ENCODE assay signal across 38 mouse cellular contexts in the genomic region with DNA sequence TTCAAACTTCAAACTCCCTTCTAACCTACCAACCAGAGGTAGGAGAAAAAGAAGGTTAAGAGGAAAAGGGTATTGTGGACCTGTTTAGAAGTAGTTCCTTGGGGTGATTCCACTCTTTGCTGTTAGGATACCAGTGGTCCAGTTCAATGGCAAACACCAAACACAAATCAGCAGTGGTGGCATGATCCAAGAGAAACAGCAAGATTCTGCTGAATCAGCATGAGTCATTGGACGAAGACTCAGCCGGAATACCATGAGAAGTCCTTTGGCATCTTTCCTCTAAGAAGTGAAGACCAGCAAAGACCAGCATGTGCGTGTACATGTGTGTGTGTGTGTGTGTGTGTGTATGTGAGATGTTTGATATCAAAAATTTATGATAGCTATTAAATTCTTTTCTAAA. TPM values are rescaled to one million over a fixed set of nuclear protein-coding genes. Genes with fewer than 3 reads are reported as not detected.
"Had no signal": no experiment of that assay in that cellular context is flagged by ENCODE, and none has a peak within 500 bp of the region (broad histone marks: within the 10 kb centered on the region; RNA-seq: fewer than 3 reads in every experiment).

No protein-coding gene starts in this region.

- DNase-seq: cerebellum, postnatal 14 days; cerebellum, postnatal 25 days; cerebellum, postnatal 36 days; embryo, embryonic 11 days; forebrain, postnatal 0 days; gastrocnemius, adult 2 months; gastrocnemius, postnatal 10 days; gastrocnemius, postnatal 14 days; gastrocnemius, postnatal 25 days; gastrocnemius, postnatal 36 days; heart, adult 11 months; heart, adult 18-20 months; heart, adult 2 months had no signal

- H3K9me3 ChIP-seq: embryonic facial prominence, embryonic 10.5 days; embryonic facial prominence, embryonic 12.5 days; embryonic facial prominence, embryonic 13.5 days; embryonic facial prominence, embryonic 15.5 days; forebrain, embryonic 10.5 days; forebrain, embryonic 12.5 days; forebrain, embryonic 13.5 days; forebrain, embryonic 15.5 days; heart, embryonic 10.5 days had no signal

- ATAC-seq: forebrain, embryonic 13.5 days; forebrain, embryonic 14.5 days; forebrain, embryonic 15.5 days; forebrain, embryonic 16.5 days; forebrain, postnatal 0 days had no signal

- H3K9ac ChIP-seq: embryonic facial prominence, embryonic 12.5 days; embryonic facial prominence, embryonic 13.5 days; embryonic facial prominence, embryonic 15.5 days; forebrain, embryonic 12.5 days; forebrain, embryonic 13.5 days; forebrain, embryonic 15.5 days; forebrain, postnatal 0 days had no signal

- H3K4me1 ChIP-seq: embryonic facial prominence, embryonic 10.5 days; embryonic facial prominence, embryonic 12.5 days; embryonic facial prominence, embryonic 13.5 days; embryonic facial prominence, embryonic 15.5 days; forebrain, embryonic 10.5 days; forebrain, embryonic 12.5 days; forebrain, embryonic 13.5 days; forebrain, embryonic 15.5 days; heart, embryonic 10.5 days had no signal

- H3K27ac ChIP-seq: embryonic facial prominence, embryonic 10.5 days; embryonic facial prominence, embryonic 12.5 days; embryonic facial prominence, embryonic 13.5 days; embryonic facial prominence, embryonic 15.5 days; forebrain, embryonic 10.5 days; forebrain, embryonic 12.5 days; forebrain, embryonic 13.5 days; forebrain, embryonic 15.5 days; gastrocnemius, adult 2 months; heart, adult 2 months; heart, embryonic 10.5 days had no signal

- H3K36me3 ChIP-seq: embryonic facial prominence, embryonic 10.5 days; embryonic facial prominence, embryonic 12.5 days; embryonic facial prominence, embryonic 13.5 days; embryonic facial prominence, embryonic 15.5 days; forebrain, embryonic 10.5 days; forebrain, embryonic 12.5 days; forebrain, embryonic 15.5 days; heart, embryonic 10.5 days had no signal

- H3K4me2 ChIP-seq: embryonic facial prominence, embryonic 12.5 days; embryonic facial prominence, embryonic 13.5 days; embryonic facial prominence, embryonic 15.5 days; forebrain, embryonic 12.5 days; forebrain, embryonic 13.5 days; forebrain, embryonic 15.5 days; heart, embryonic 11.5 days had no signal

- H3K4me3 ChIP-seq: embryonic facial prominence, embryonic 10.5 days; embryonic facial prominence, embryonic 12.5 days; embryonic facial prominence, embryonic 13.5 days; embryonic facial prominence, embryonic 15.5 days; erythroblast, embryonic 14.5 days; forebrain, embryonic 10.5 days; forebrain, embryonic 12.5 days; forebrain, embryonic 13.5 days; forebrain, embryonic 15.5 days; gastrocnemius, adult 2 months; heart, adult 2 months; heart, embryonic 10.5 days had no signal

- H3K27me3 ChIP-seq: embryonic facial prominence, embryonic 12.5 days; embryonic facial prominence, embryonic 13.5 days; embryonic facial prominence, embryonic 15.5 days; forebrain, embryonic 12.5 days; forebrain, embryonic 13.5 days; forebrain, embryonic 15.5 days had no signal

RNA-seq across cellular contexts. Expression of a gene that starts 0.8 kb away (rescaled TPM):
- total RNA-seq: common myeloid progenitor, adult 5-6 weeks; forebrain, postnatal 0 days; gastrocnemius, adult 18-20 months; gastrocnemius, adult 2 months; gastrocnemius, adult 8-10 months; gastrocnemius, postnatal 10 days; gastrocnemius, postnatal 14 days; gastrocnemius, postnatal 25 days; gastrocnemius, postnatal 36 days; gastrocnemius, postnatal 4 days; granulocyte monocyte progenitor cell, adult 5-6 weeks; heart, adult 18-20 months; heart, adult 2 months; heart, adult 8-10 months had no signal
- polyA plus RNA-seq: cortical plate, adult 2 months; embryonic facial prominence, embryonic 10.5 days; embryonic facial prominence, embryonic 11.5 days; embryonic facial prominence, embryonic 12.5 days; embryonic facial prominence, embryonic 13.5 days; embryonic facial prominence, embryonic 15.5 days; erythroblast, embryonic 14.5 days; forebrain, embryonic 10.5 days; forebrain, embryonic 11.5 days; forebrain, embryonic 12.5 days; forebrain, embryonic 13.5 days; forebrain, embryonic 14.5 days; forebrain, embryonic 15.5 days; forebrain, embryonic 16.5 days; forebrain, postnatal 0 days; frontal cortex, adult 2 months; gonadal fat pad, adult 2 months; heart, adult 2 months; heart, embryonic 10.5 days; heart, embryonic 11.5 days had no signal

RNA-seq across cellular contexts. Expression of a gene that starts 6.5 kb away (rescaled TPM):
- total RNA-seq: common myeloid progenitor, adult 5-6 weeks; forebrain, postnatal 0 days; gastrocnemius, adult 18-20 months; gastrocnemius, adult 2 months; gastrocnemius, adult 8-10 months; gastrocnemius, postnatal 10 days; gastrocnemius, postnatal 14 days; gastrocnemius, postnatal 25 days; gastrocnemius, postnatal 36 days; gastrocnemius, postnatal 4 days; granulocyte monocyte progenitor cell, adult 5-6 weeks; heart, adult 18-20 months; heart, adult 2 months; heart, adult 8-10 months had no signal
- polyA plus RNA-seq: cortical plate, adult 2 months; embryonic facial prominence, embryonic 10.5 days; embryonic facial prominence, embryonic 11.5 days; embryonic facial prominence, embryonic 12.5 days; embryonic facial prominence, embryonic 13.5 days; embryonic facial prominence, embryonic 14.5 days; embryonic facial prominence, embryonic 15.5 days; erythroblast, embryonic 14.5 days; forebrain, embryonic 10.5 days; forebrain, embryonic 11.5 days; forebrain, embryonic 12.5 days; forebrain, embryonic 13.5 days; forebrain, embryonic 14.5 days; forebrain, embryonic 15.5 days; forebrain, embryonic 16.5 days; forebrain, postnatal 0 days; frontal cortex, adult 2 months; gonadal fat pad, adult 2 months; heart, adult 2 months; heart, embryonic 10.5 days; heart, embryonic 11.5 days had no signal

RNA-seq across cellular contexts. Expression of a gene that starts 13.3 kb away (rescaled TPM):
- total RNA-seq: common myeloid progenitor, adult 5-6 weeks; forebrain, postnatal 0 days; gastrocnemius, adult 18-20 months; gastrocnemius, adult 2 months; gastrocnemius, adult 8-10 months; gastrocnemius, postnatal 10 days; gastrocnemius, postnatal 14 days; gastrocnemius, postnatal 25 days; gastrocnemius, postnatal 36 days; gastrocnemius, postnatal 4 days; granulocyte monocyte progenitor cell, adult 5-6 weeks; heart, adult 18-20 months; heart, adult 2 months; heart, adult 8-10 months had no signal
- polyA plus RNA-seq: cortical plate, adult 2 months; embryonic facial prominence, embryonic 10.5 days; embryonic facial prominence, embryonic 11.5 days; embryonic facial prominence, embryonic 12.5 days; embryonic facial prominence, embryonic 13.5 days; embryonic facial prominence, embryonic 14.5 days; embryonic facial prominence, embryonic 15.5 days; erythroblast, embryonic 14.5 days; forebrain, embryonic 10.5 days; forebrain, embryonic 11.5 days; forebrain, embryonic 12.5 days; forebrain, embryonic 13.5 days; forebrain, embryonic 14.5 days; forebrain, embryonic 15.5 days; forebrain, embryonic 16.5 days; forebrain, postnatal 0 days; frontal cortex, adult 2 months; gonadal fat pad, adult 2 months; heart, adult 2 months; heart, embryonic 10.5 days; heart, embryonic 11.5 days had no signal

RNA-seq across cellular contexts. Expression of a gene that starts 24.7 kb away (rescaled TPM):
- total RNA-seq: common myeloid progenitor, adult 5-6 weeks; forebrain, postnatal 0 days; gastrocnemius, adult 18-20 months; gastrocnemius, adult 2 months; gastrocnemius, adult 8-10 months; gastrocnemius, postnatal 10 days; gastrocnemius, postnatal 14 days; gastrocnemius, postnatal 25 days; gastrocnemius, postnatal 36 days; gastrocnemius, postnatal 4 days; granulocyte monocyte progenitor cell, adult 5-6 weeks; heart, adult 18-20 months; heart, adult 2 months; heart, adult 8-10 months had no signal
- polyA plus RNA-seq: cortical plate, adult 2 months; embryonic facial prominence, embryonic 10.5 days; embryonic facial prominence, embryonic 11.5 days; embryonic facial prominence, embryonic 12.5 days; embryonic facial prominence, embryonic 13.5 days; embryonic facial prominence, embryonic 14.5 days; embryonic facial prominence, embryonic 15.5 days; erythroblast, embryonic 14.5 days; forebrain, embryonic 10.5 days; forebrain, embryonic 11.5 days; forebrain, embryonic 12.5 days; forebrain, embryonic 13.5 days; forebrain, embryonic 14.5 days; forebrain, embryonic 15.5 days; forebrain, embryonic 16.5 days; forebrain, postnatal 0 days; frontal cortex, adult 2 months; gonadal fat pad, adult 2 months; heart, adult 2 months; heart, embryonic 10.5 days; heart, embryonic 11.5 days had no signal

RNA-seq across cellular contexts. Expression of a gene that starts 38.9 kb away (rescaled TPM):
- total RNA-seq: common myeloid progenitor, adult 5-6 weeks; forebrain, postnatal 0 days; gastrocnemius, adult 18-20 months; gastrocnemius, adult 2 months; gastrocnemius, adult 8-10 months; gastrocnemius, postnatal 10 days; gastrocnemius, postnatal 14 days; gastrocnemius, postnatal 25 days; gastrocnemius, postnatal 36 days; gastrocnemius, postnatal 4 days; granulocyte monocyte progenitor cell, adult 5-6 weeks; heart, adult 18-20 months; heart, adult 2 months; heart, adult 8-10 months had no signal
- polyA plus RNA-seq: cortical plate, adult 2 months; embryonic facial prominence, embryonic 10.5 days; embryonic facial prominence, embryonic 11.5 days; embryonic facial prominence, embryonic 12.5 days; embryonic facial prominence, embryonic 13.5 days; embryonic facial prominence, embryonic 14.5 days; embryonic facial prominence, embryonic 15.5 days; erythroblast, embryonic 14.5 days; forebrain, embryonic 10.5 days; forebrain, embryonic 11.5 days; forebrain, embryonic 12.5 days; forebrain, embryonic 13.5 days; forebrain, embryonic 14.5 days; forebrain, embryonic 15.5 days; forebrain, embryonic 16.5 days; forebrain, postnatal 0 days; frontal cortex, adult 2 months; gonadal fat pad, adult 2 months; heart, adult 2 months; heart, embryonic 10.5 days; heart, embryonic 11.5 days had no signal
